In the genomic region with DNA sequence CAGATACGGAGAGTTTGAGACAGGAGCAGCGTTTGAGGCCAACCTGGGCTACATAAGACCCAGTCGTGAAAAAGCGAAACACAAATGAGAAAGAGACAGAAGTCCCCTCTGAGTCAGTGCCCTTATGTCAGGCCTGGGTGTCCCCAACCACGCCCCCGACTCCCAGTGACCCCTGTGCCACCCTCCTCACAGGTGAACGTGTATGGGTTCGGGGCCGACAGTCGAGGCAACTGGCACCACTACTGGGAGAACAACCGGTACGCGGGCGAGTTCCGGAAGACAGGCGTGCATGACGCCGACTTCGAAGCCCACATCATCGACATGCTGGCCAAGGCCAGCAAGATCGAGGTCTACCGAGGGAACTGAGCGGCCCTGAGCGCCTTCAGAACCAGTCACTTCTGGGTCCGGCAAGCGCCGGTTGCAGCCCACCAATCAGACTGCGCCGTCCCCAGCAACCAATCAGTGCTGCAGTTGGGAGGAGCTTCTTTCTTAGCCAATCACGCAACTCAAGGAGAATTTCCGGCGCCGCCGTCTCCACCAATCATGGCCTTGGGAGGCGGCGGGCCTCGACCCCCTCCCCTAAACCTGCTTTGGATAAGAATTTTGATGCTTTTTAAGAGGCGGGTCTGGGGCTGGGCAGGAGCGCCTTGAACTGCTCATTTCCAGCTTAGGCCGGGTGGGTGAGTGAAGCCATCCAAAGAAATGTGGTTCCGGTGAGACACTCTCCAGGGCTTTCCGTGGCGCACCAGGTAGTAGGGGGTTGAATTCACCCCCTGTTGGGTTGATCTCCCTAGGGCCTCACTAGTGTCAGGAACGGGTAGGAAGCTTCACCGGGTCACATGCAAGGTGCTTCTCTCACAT, we compare ENCODE assay signal across 8 mouse cellular contexts. TPM values are rescaled to one million over a fixed set of nuclear protein-coding genes. Genes with fewer than 3 reads are reported as not detected.
DNase-seq lines count a peak whose midpoint lies in the region; ATAC-seq and TF ChIP-seq lines count a peak whose summit lies in the region.

No protein-coding gene starts in this region.

- ATAC-seq in forebrain, embryonic 11.5 days (replicated peaks; ENCODE audit: low FRiP score) = peak; percentile 97
- peak; percentile 84 for ATAC-seq in heart, embryonic 14.5 days (ENCODE audit: insufficient number of reproducible peaks, insufficient read depth, low FRiP score, low read depth)
- peak; percentile 94 for ATAC-seq in kidney, postnatal 0 days (replicated peaks; ENCODE audit: low FRiP score, low read depth)
- ATAC-seq in midbrain, postnatal 0 days (ENCODE audit: low FRiP score) = peak; percentile 97

- H3K27me3 ChIP-seq in forebrain, embryonic 11.5 days (ENCODE audit: control insufficient read depth, insufficient read depth, low read length) = no peaks in the 10 kb centered on the region
- H3K27me3 ChIP-seq in heart, embryonic 14.5 days (ENCODE audit: control insufficient read depth, insufficient read depth, low read length) = no peaks in the 10 kb centered on the region
- no peaks in the 10 kb centered on the region for H3K27me3 ChIP-seq in kidney, postnatal 0 days (ENCODE audit: insufficient read depth, low read length)
- H3K27me3 ChIP-seq in midbrain, postnatal 0 days (ENCODE audit: insufficient read depth, low read length) = no peaks in the 10 kb centered on the region
- no peaks in the 10 kb centered on the region for H3K27me3 ChIP-seq in spleen, adult 2 months (ENCODE audit: control insufficient read depth, insufficient read depth, low read length)

- no peak for TF ChIP-seq CTCF in kidney, postnatal 0 days (IDR thresholded peaks at IDR 0.05; ENCODE audit: low read depth)
- TF ChIP-seq CTCF in midbrain, postnatal 0 days (IDR thresholded peaks at IDR 0.05) = no peak
- TF ChIP-seq CTCF in spleen, adult 2 months (IDR thresholded peaks at IDR 0.05; ENCODE audit: extremely low read depth, insufficient read depth, insufficient read length, insufficient replicate concordance) = no peak

- peak; percentile 85 for TF ChIP-seq POLR2A in spleen, adult 2 months (IDR thresholded peaks at IDR 0.05; ENCODE audit: low read depth, low read length)

- DNase-seq in B cell, adult 2 months = peak; percentile 83 to 84
- peak; percentile 87 for DNase-seq in c-Kit-positive CD71-positive TER-119-negative erythroid progenitor cells, embryonic 14.5 days (ENCODE audit: low read depth)
- peak; percentile 96 for DNase-seq in forebrain, embryonic 11.5 days (ENCODE audit: low spot score)
- peak; percentile 97 for DNase-seq in kidney, postnatal 0 days (ENCODE audit: low spot score)
- peak; percentile 89 for DNase-seq in liver
- DNase-seq in midbrain, postnatal 0 days (ENCODE audit: low spot score) = peak; percentile 97
- peak; percentile 75 to 87 for DNase-seq in spleen, adult 2 months (ENCODE audit: low read depth in 1 of 2, low spot score in 2 of 2)

- peak overlapping the region; percentile 47 for H3K4me3 ChIP-seq in forebrain, embryonic 11.5 days (ENCODE audit: low read depth, low read length)
- H3K4me3 ChIP-seq in heart, embryonic 14.5 days (ENCODE audit: control insufficient read depth in 1 of 2, insufficient read depth in 1 of 2, low read depth in 1 of 2, low read length in 2 of 2) = peak overlapping the region; percentile 55 to 58
- H3K4me3 ChIP-seq in kidney, postnatal 0 days (replicated peaks; ENCODE audit: low read depth, low read length) = peak overlapping the region; percentile 20
- peak overlapping the region; percentile 34 for H3K4me3 ChIP-seq in midbrain, postnatal 0 days (ENCODE audit: low read depth, low read length)
- H3K4me3 ChIP-seq in spleen, adult 2 months (ENCODE audit: extremely low read depth, insufficient read depth, insufficient read length) = peak overlapping the region; percentile 63

- 0 out of 2 replicates have a peak, but pooled peaks cover 6% of the 10 kb centered on the region for H3K4me1 ChIP-seq in forebrain, embryonic 11.5 days (replicated peaks; ENCODE audit: control insufficient read depth, insufficient read depth, low read length)
- peaks cover 16 to 19% of the 10 kb centered on the region in 2 experiments for H3K4me1 ChIP-seq in heart, embryonic 14.5 days (ENCODE audit: control insufficient read depth in 2 of 2, insufficient read depth in 2 of 2, low read length in 2 of 2)
- no peaks in the 10 kb centered on the region for H3K4me1 ChIP-seq in kidney, postnatal 0 days (replicated peaks; ENCODE audit: insufficient read depth, low read length)
- peaks cover 5% of the 10 kb centered on the region; the same call in 1 of the 2 replicates for H3K4me1 ChIP-seq in midbrain, postnatal 0 days (ENCODE audit: insufficient read depth, low read length)
- H3K4me1 ChIP-seq in spleen, adult 2 months (ENCODE audit: control insufficient read depth, insufficient read depth, insufficient read length) = peaks cover 7% of the 10 kb centered on the region; the same call in 1 of the 2 replicates

- 5% methylated on average over 45 of the region's 45 CpGs for WGBS in forebrain, embryonic 11.5 days
- WGBS in heart, embryonic 14.5 days = 5% methylated on average over 45 of the region's 45 CpGs
- WGBS in kidney, postnatal 0 days = 14% methylated on average over 45 of the region's 45 CpGs
- 6% methylated on average over 45 of the region's 45 CpGs for WGBS in midbrain, postnatal 0 days
- 13% methylated on average over 45 of the region's 45 CpGs for WGBS in spleen, adult 2 months

- H3K27ac ChIP-seq in forebrain, embryonic 11.5 days (ENCODE audit: low read depth, low read length) = no peak overlapping the region
- H3K27ac ChIP-seq in heart, embryonic 14.5 days (replicated peaks in 1 of 2; ENCODE audit: control insufficient read depth in 1 of 2, insufficient read depth in 1 of 2, low read depth in 2 of 2, low read length in 2 of 2) = no peak overlapping the region; a peak in 1 of 4 replicates
- peak overlapping the region; percentile 54 for H3K27ac ChIP-seq in kidney, postnatal 0 days
- peak overlapping the region; percentile 62 for H3K27ac ChIP-seq in midbrain, postnatal 0 days (ENCODE audit: low read depth, low read length)
- peak overlapping the region; percentile 47; the same call in 1 of the 2 replicates for H3K27ac ChIP-seq in spleen, adult 2 months (ENCODE audit: insufficient read depth, low read length)

- no peaks in the 10 kb centered on the region; the same call in 1 of the 2 replicates for H3K36me3 ChIP-seq in forebrain, embryonic 11.5 days (ENCODE audit: control insufficient read depth, insufficient read depth, low read length)
- H3K36me3 ChIP-seq in heart, embryonic 14.5 days (ENCODE audit: control insufficient read depth, insufficient read depth, low read length) = peaks cover 50% of the 10 kb centered on the region
- H3K36me3 ChIP-seq in kidney, postnatal 0 days (ENCODE audit: insufficient read depth, low read length) = 0 out of 2 replicates have a peak, but pooled peaks cover 15% of the 10 kb centered on the region
- H3K36me3 ChIP-seq in midbrain, postnatal 0 days (ENCODE audit: insufficient read depth, low read length) = peaks cover 16% of the 10 kb centered on the region
- H3K36me3 ChIP-seq in spleen, adult 2 months (ENCODE audit: control insufficient read depth, insufficient read depth, low read length) = peaks cover 7% of the 10 kb centered on the region

- H3K4me2 ChIP-seq in forebrain, embryonic 11.5 days (ENCODE audit: low read depth, low read length, severe bottlenecking) = peak overlapping the region; percentile 83
- H3K4me2 ChIP-seq in heart, embryonic 14.5 days (ENCODE audit: low read length) = peak overlapping the region; percentile 92
- H3K4me2 ChIP-seq in kidney, postnatal 0 days (ENCODE audit: low read length) = peak overlapping the region; percentile 60
- peak overlapping the region; percentile 79 for H3K4me2 ChIP-seq in midbrain, postnatal 0 days (ENCODE audit: low read depth, low read length, poor library complexity, severe bottlenecking)

- H3K9ac ChIP-seq in forebrain, embryonic 11.5 days (ENCODE audit: low read length) = peak overlapping the region; percentile 57
- H3K9ac ChIP-seq in heart, embryonic 14.5 days (ENCODE audit: low read length) = peak overlapping the region; percentile 79
- peak overlapping the region; percentile 20 for H3K9ac ChIP-seq in kidney, postnatal 0 days (ENCODE audit: low read depth, low read length)
- H3K9ac ChIP-seq in midbrain, postnatal 0 days (replicated peaks; ENCODE audit: low read length, poor library complexity, severe bottlenecking) = peak overlapping the region; percentile 59

- no peaks in the 10 kb centered on the region for H3K9me3 ChIP-seq in forebrain, embryonic 11.5 days (ENCODE audit: control insufficient read depth, low read length)
- H3K9me3 ChIP-seq in heart, embryonic 14.5 days (ENCODE audit: control insufficient read depth, low read length) = no peaks in the 10 kb centered on the region
- no peaks in the 10 kb centered on the region for H3K9me3 ChIP-seq in kidney, postnatal 0 days (replicated peaks; ENCODE audit: low read length)
- no peaks in the 10 kb centered on the region for H3K9me3 ChIP-seq in midbrain, postnatal 0 days (ENCODE audit: low read length)

RNA-seq across cellular contexts. Expression of a gene that starts 27.5 kb away (rescaled TPM):
- polyA plus RNA-seq in forebrain, embryonic 11.5 days (2014; fragmentation: Nextera tagmentation; extraction: Ambion mirVana) = 36.2 and 37.3 TPM in 2 replicates
- 13.8 and 14.9 TPM in 2 replicates for polyA plus RNA-seq in heart, embryonic 14.5 days (2014; fragmentation: Nextera tagmentation; extraction: Ambion mirVana)
- 13.3 and 13.7 TPM in 2 replicates for polyA plus RNA-seq in kidney, postnatal 0 days (2015; fragmentation: Nextera tagmentation; extraction: Ambion mirVana)
- 31.6 and 32.5 TPM in 2 replicates for total RNA-seq in midbrain, postnatal 0 days (2014; rRNA removed)
- 12.3 and 13.4 TPM in 2 replicates for polyA plus RNA-seq in midbrain, postnatal 0 days (2015; fragmentation: Nextera tagmentation; extraction: Ambion mirVana)
- polyA plus RNA-seq in spleen, adult 2 months (2012; rRNA removed) = 16.6 and 23.5 TPM in 2 replicates

RNA-seq across cellular contexts. Expression of a gene that starts 50.4 kb away (rescaled TPM):
- polyA plus RNA-seq in forebrain, embryonic 11.5 days (2014; fragmentation: Nextera tagmentation; extraction: Ambion mirVana) = 16.0 and 16.5 TPM in 2 replicates
- 9.6 and 10.4 TPM in 2 replicates for polyA plus RNA-seq in heart, embryonic 14.5 days (2014; fragmentation: Nextera tagmentation; extraction: Ambion mirVana)
- 15.1 and 17.2 TPM in 2 replicates for polyA plus RNA-seq in kidney, postnatal 0 days (2015; fragmentation: Nextera tagmentation; extraction: Ambion mirVana)
- total RNA-seq in midbrain, postnatal 0 days (2014; rRNA removed) = 39.7 and 45.7 TPM in 2 replicates
- polyA plus RNA-seq in midbrain, postnatal 0 days (2015; fragmentation: Nextera tagmentation; extraction: Ambion mirVana) = 20.4 and 21.3 TPM in 2 replicates
- polyA plus RNA-seq in spleen, adult 2 months (2012; rRNA removed) = 20.3 and 25.5 TPM in 2 replicates

Comparison
In these comparisons a context has a peak if more than half of its experiments do, and no peak if none do; other contexts are left out.
1. H3K27ac ChIP-seq: peak in kidney, postnatal 0 days (single experiment), midbrain, postnatal 0 days (single experiment) and spleen, adult 2 months (single experiment); none in forebrain, embryonic 11.5 days (single experiment) and heart, embryonic 14.5 days (0 of 2).
2. H3K9ac ChIP-seq: peak in every context shown above with its lines; median percentile 79 in heart, embryonic 14.5 days; 59 in midbrain, postnatal 0 days; 57 in forebrain, embryonic 11.5 days; 20 in kidney, postnatal 0 days.
3. Peak in every context shown above with its lines, with median percentiles within 50 percentile points of each other: DNase-seq, ATAC-seq, H3K4me2 ChIP-seq and H3K4me3 ChIP-seq.